Mouse (Mus musculus) forebrain, embryonic 16.5 days (tissue): ENCODE measurements at regions not wholly inside any gene's neighbourhood (a gene's known extent, or its start where the extent isn't known, plus 50 kb on each side); places are given as distances from the start of the nearest gene placed in this dataset.

Experiments
- ATAC-seq: fragments of 200-750 bp; cut with Nextera tagmentation; 2 replicates; pipeline ENCODE4 v1.8.0; 2017; ENCODE audit warnings: mild to moderate bottlenecking, moderate library complexity
- H3K27ac ChIP-seq: fragments of 300-500 bp; sonication (generic); 2 replicates; pipeline ENCODE4 v1.5.1; 2014; ENCODE audit warnings: low read length, control low read depth
- H3K27me3 ChIP-seq: fragments of 300-500 bp; sonication (generic); replicated peaks from 2 replicates; pipeline ENCODE4 v1.6.1; 2014; ENCODE audit warnings: low read length; ENCODE audit not compliant: control insufficient read depth, insufficient read depth
- H3K36me3 ChIP-seq: fragments of 300-500 bp; sonication (generic); 2 replicates; pipeline ENCODE4 v1.6.1; 2014; ENCODE audit not compliant: control insufficient read depth, insufficient read depth
- H3K4me1 ChIP-seq: fragments of 300-500 bp; sonication (generic); replicated peaks from 2 replicates; pipeline ENCODE4 v1.6.1; 2014; ENCODE audit warnings: low read length; ENCODE audit not compliant: control insufficient read depth, insufficient read depth
- H3K4me2 ChIP-seq: fragments of 300-500 bp; sonication (generic); 2 replicates; pipeline ENCODE4 v1.6.1; 2014; ENCODE audit warnings: mild to moderate bottlenecking, low read length, control low read depth
- H3K4me3 ChIP-seq: fragments of 300-500 bp; sonication (generic); replicated peaks from 2 replicates; pipeline ENCODE4 v1.5.1; 2014; ENCODE audit warnings: mild to moderate bottlenecking, low read length, control low read depth
- H3K9ac ChIP-seq: fragments of 300-500 bp; sonication (generic); replicated peaks from 2 replicates; pipeline ENCODE4 v1.6.1; 2014; ENCODE audit warnings: low read depth, low read length, control low read depth
- H3K9me3 ChIP-seq: fragments of 300-500 bp; sonication (generic); 2 replicates; pipeline ENCODE4 v1.6.1; 2016; ENCODE audit warnings: low read length; ENCODE audit not compliant: control insufficient read depth
- WGBS: fragments of 180-500 bp; shearing (Covaris S2); extraction: QIAGEN DNeasy Blood & Tissue Kit; methylation state at CpG from one replicate; pipeline ENCODE4 v1.1.7; 2014; 5-methylcytosine and 5-hydroxymethylcytosine counted together

GRCm38 (mm10) chr13:31179407-31180001 lies 205.5 kb downstream of the Gm5447 start:
- no peaks in the 10 kb centered on the region for H3K4me1 ChIP-seq
- H3K4me2 ChIP-seq = no peak overlapping the region
- WGBS = 45% methylated on average over 12 of the region's 12 CpGs
- H3K27me3 ChIP-seq = no peaks in the 10 kb centered on the region; the same call in 1 of the 2 replicates
- no peak for ATAC-seq
- H3K36me3 ChIP-seq = no peaks in the 10 kb centered on the region
- no peak overlapping the region for H3K4me3 ChIP-seq
- H3K27ac ChIP-seq = no peak overlapping the region
- H3K9ac ChIP-seq = no peak overlapping the region
- H3K9me3 ChIP-seq = no peaks in the 10 kb centered on the region

GRCm38 (mm10) chr13:31181530-31181929 lies 207.5 kb downstream of the Gm5447 start:
- H3K4me2 ChIP-seq = no peak overlapping the region
- H3K9ac ChIP-seq = no peak overlapping the region
- no peaks in the 10 kb centered on the region for H3K9me3 ChIP-seq
- H3K27ac ChIP-seq = no peak overlapping the region
- no peaks in the 10 kb centered on the region for H3K27me3 ChIP-seq
- H3K4me1 ChIP-seq = no peaks in the 10 kb centered on the region
- H3K4me3 ChIP-seq = no peak overlapping the region
- 67% methylated on average over 5 of the region's 5 CpGs for WGBS
- H3K36me3 ChIP-seq = no peaks in the 10 kb centered on the region
- ATAC-seq = no peak

- Histone ChIP-seq H3K9me3 (no peaks in the 10 kb centered on the region), H3K4me3 (no peak overlapping the region), H3K9ac (no peak overlapping the region), H3K4me1 (no peaks in the 10 kb centered on the region), H3K36me3 (no peaks in the 10 kb centered on the region), H3K4me2 (no peak overlapping the region), H3K27ac (no peak overlapping the region), H3K27me3 (no peaks in the 10 kb centered on the region)
- 78% methylated on average over 14 of the region's 14 CpGs for WGBS
- ATAC-seq = no peak
These were observed 211.1 kb downstream of the Gm5447 start for GRCm38 (mm10) chr13:31184845-31185834.

- no peak overlapping the region for H3K4me2 ChIP-seq
- no peak overlapping the region for H3K27ac ChIP-seq
- H3K4me1 ChIP-seq = no peaks in the 10 kb centered on the region
- no peak overlapping the region for H3K4me3 ChIP-seq
- ATAC-seq = no peak
- no peaks in the 10 kb centered on the region for H3K27me3 ChIP-seq
- H3K36me3 ChIP-seq = no peaks in the 10 kb centered on the region
- no peak overlapping the region for H3K9ac ChIP-seq
- no peaks in the 10 kb centered on the region for H3K9me3 ChIP-seq
- 59% methylated on average over 5 of the region's 5 CpGs for WGBS
These were observed 213.0 kb downstream of the Gm5447 start for GRCm38 (mm10) chr13:31186805-31187589.

GRCm38 (mm10) chr13:31189116-31189515 lies 215.1 kb downstream of the Gm5447 start:
- Histone ChIP-seq H3K4me2 (no peak overlapping the region), H3K9me3 (no peaks in the 10 kb centered on the region), H3K4me3 (no peak overlapping the region), H3K27me3 (no peaks in the 10 kb centered on the region), H3K27ac (no peak overlapping the region), H3K36me3 (no peaks in the 10 kb centered on the region), H3K4me1 (no peaks in the 10 kb centered on the region), H3K9ac (no peak overlapping the region)
- 19% methylated on average over 1 of the region's 1 CpGs for WGBS
- ATAC-seq = no peak

GRCm38 (mm10) chr13:31190036-31190435 lies 216.0 kb downstream of the Gm5447 start:
- no peak for ATAC-seq
- Histone ChIP-seq H3K9ac (no peak overlapping the region), H3K4me2 (no peak overlapping the region), H3K4me1 (no peaks in the 10 kb centered on the region), H3K9me3 (no peaks in the 10 kb centered on the region), H3K4me3 (no peak overlapping the region), H3K27me3 (no peaks in the 10 kb centered on the region), H3K27ac (no peak overlapping the region), H3K36me3 (no peaks in the 10 kb centered on the region)
- 83% methylated on average over 4 of the region's 4 CpGs for WGBS

- Histone ChIP-seq H3K4me3 (no peak overlapping the region), H3K4me1 (no peaks in the 10 kb centered on the region), H3K27ac (no peak overlapping the region), H3K9me3 (no peaks in the 10 kb centered on the region), H3K36me3 (no peaks in the 10 kb centered on the region), H3K9ac (no peak overlapping the region), H3K4me2 (no peak overlapping the region), H3K27me3 (no peaks in the 10 kb centered on the region)
- no peak for ATAC-seq
- WGBS = 81% methylated on average over 7 of the region's 7 CpGs
These were observed 217.5 kb downstream of the Gm5447 start for GRCm38 (mm10) chr13:31191344-31192139.

- H3K9ac ChIP-seq = no peak overlapping the region
- no peaks in the 10 kb centered on the region for H3K36me3 ChIP-seq
- H3K27me3 ChIP-seq = no peaks in the 10 kb centered on the region
- H3K4me2 ChIP-seq = no peak overlapping the region
- no peak overlapping the region for H3K27ac ChIP-seq
- no peak for ATAC-seq
- 77% methylated on average over 3 of the region's 3 CpGs for WGBS
- no peak overlapping the region for H3K4me3 ChIP-seq
- no peaks in the 10 kb centered on the region for H3K4me1 ChIP-seq
- no peaks in the 10 kb centered on the region for H3K9me3 ChIP-seq
These were observed 221.0 kb downstream of the Gm5447 start for GRCm38 (mm10) chr13:31194971-31195370.
